Mouse (Mus musculus) gastrocnemius, postnatal 14 days (tissue): ENCODE data around the gene Mapkbp1. TPM values are rescaled to one million over a fixed set of nuclear protein-coding genes. Genes with fewer than 3 reads are reported as not detected.

Experiments used
- DNase-seq: peaks from one replicate; pipeline ENCODE4 v3.0.0; 2021; ENCODE audit warnings: mixed read lengths
- intact Hi-C: fragments of 180-260 bp; cut with DNase I; formaldehyde crosslinking; loops from one replicate; pipeline ENCODE4 v1.15.1; 2025; ENCODE audit warnings: low total_unique reads
- long read RNA-seq, 2 experiments: library from polyadenylated mRNA; stranded (forward); transcript quantifications; one replicate each; pipeline ENCODE4 v2.0.0; 2021
- total RNA-seq, 2 experiments: library from RNA; stranded (reverse); gene quantifications; 2 replicates each; pipeline ENCODE4 v1.2.3; 2021

Mapkbp1 gene
- total RNA-seq: 1 to 10 TPM; 6.5 to 6.7 TPM
- long read RNA-seq, experiment 1: 0 reads
- long read RNA-seq, experiment 2: 0 reads

DNA sequence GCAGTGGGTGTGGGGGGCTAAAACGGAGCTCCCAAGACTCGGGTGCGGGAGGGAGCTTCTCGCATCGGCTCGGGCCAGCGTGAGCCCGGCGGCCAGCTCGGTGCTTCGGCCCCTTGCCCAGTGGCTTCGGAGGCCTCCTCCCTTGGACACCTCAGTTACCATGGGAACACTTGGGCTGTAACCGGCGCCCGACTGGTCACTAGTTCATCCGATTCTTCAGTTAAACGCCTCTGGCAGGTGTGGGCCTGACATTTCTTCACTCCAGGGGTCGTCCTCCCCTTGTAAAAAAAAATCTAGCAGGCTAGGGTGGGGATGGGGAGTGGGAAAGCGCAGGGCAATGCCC is at the start of gene Mapkbp1:
Gene Mapkbp1, plus strand, starts transcription at position 163 of the 343 bp plus-strand sequence.
- intact Hi-C loops: no loop called here
- no peak for DNase-seq

- intact Hi-C loops: loop anchor here (2.0 kb wide), 1 partner anchor 40 kb away; no protein-coding TSS in a partner anchor
- DNase-seq: peak; percentile 22
Observed at GRCm38 (mm10) chr2:119970571-119970970, 1.9 kb upstream of the Mapkbp1 start.

DNA sequence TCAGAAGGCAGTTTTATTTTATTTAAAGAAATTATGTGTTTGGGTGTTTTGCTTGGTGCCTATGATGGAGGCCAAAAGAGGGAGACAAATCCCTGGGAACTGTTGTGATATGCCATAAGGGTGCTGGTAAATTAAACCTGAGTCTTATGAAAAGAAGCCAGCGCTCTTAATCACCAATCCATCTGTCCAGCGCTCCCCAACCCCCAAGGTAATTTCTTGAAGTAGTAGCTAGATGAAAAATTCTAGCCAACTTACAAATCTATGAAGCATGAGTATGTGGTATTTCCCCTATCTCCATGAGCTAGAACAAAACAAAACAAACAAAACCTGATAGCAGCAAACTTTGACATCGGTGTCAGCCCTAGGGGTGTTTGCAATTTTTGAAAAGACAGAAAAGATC is 1.2 kb upstream of the Mapkbp1 start:
- no peak for DNase-seq
- intact Hi-C loops: loop anchor here (2.0 kb wide), 1 partner anchor 39 kb away; no protein-coding TSS in a partner anchor

- intact Hi-C loops: loop anchor here (2.0 kb wide), 1 partner anchor 39 kb away; no protein-coding TSS in a partner anchor
- DNase-seq: peak; percentile 97
Observed at GRCm38 (mm10) chr2:119971837-119972536, 512 bp upstream of the Mapkbp1 start.

DNA sequence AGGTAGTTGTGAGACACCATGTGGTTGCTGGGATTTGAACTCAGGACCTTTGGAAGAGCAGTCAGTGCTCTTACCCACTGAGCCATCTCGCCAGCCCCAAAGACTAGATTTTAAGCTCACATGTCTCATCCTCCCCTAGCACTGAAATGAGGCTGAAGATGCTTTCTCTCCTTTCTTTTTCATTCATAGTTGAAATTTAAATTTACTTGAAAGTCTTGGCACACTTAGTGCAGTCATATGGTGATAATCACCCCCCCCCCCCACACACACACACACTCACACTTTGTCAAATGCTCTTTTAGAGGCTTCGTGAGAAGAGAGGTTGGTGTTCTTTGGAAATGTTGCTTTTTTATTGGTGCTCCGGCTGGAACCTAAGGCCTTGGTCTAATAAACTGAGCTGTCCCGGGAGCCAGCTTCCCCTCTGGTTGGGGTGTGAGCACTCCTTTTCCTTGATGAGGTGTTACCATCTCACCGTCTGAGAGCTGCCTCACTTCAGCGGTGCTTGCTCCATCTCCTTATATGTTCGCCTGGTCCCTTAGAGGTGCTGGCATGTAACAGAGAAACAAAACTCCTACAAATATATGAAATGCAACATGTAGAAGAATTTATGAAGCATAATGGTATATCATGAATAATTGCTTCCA is 8.0 kb downstream of the Mapkbp1 start:
- intact Hi-C loops: no loop called here
- no peak for DNase-seq

DNA sequence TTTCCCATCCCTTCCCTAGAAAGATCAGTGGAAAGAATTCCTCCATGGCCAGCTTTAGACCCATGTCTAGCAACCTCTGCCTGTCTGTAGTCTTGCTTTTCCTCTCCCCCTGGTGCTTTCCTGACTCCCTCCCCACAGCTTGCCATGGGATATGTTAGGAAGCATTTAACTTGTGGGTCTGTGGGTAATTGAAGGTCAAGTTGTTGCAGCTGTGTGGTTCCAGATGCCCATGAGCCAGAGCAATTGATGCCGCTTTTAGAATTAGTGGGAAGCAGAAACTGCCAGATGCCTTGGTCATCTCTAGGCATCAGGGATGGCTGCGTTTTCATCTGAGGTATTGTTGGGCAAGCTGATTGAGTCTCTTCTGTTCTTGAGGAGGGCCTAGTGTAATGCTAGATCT is 9.1 kb downstream of the Mapkbp1 start:
- intact Hi-C loops: no loop called here

DNA sequence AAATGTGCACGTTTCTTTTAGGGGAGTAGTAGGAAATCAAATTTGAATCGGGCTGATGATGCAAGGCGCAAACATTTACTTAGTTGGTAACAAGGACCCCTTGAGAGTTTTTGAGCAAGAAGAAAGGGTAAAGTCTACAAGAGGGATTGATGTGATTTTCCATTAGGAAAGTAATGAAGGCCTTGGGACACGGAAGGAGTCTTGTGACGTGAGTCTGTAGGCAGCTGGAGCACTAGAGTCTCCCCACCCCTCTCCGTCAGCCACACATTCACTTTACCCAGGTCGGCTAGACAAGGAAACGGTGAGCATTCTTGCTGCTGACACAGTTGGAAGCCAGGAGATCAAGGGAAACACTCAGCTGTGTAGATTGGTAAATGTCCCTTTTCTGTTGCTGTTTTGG is 13.4 kb downstream of the Mapkbp1 start:
- intact Hi-C loops: no loop called here

More for the DNA sequence above, 9.1 kb downstream of the Mapkbp1 start:
- DNase-seq: no peak

DNA sequence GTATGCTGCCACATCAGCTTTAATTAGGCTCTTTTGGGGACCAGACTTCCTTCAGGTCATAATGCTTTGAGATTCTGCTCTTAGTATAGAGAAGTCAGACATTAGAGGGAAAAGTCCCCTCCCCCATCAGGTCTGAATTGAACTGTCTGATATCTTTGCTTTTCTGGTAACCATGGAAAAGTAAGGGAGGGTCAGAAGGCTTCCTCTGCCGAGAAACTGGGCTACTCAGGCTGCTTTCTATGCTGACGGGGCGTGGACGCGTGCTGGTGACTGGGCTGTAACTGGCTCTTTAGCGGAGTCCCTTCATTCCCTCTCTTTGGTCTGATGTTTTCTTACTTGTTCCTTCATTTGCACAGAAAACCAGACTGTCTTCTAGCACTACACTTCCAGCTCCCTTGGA is 13.9 kb downstream of the Mapkbp1 start:
- intact Hi-C loops: no loop called here
- DNase-seq: no peak

More for the DNA sequence above, 13.4 kb downstream of the Mapkbp1 start:
- no peak for DNase-seq

GRCm38 (mm10) chr2:119987441-119987840 is 14.9 kb downstream of the Mapkbp1 start:
- intact Hi-C loops: no loop called here
- no peak for DNase-seq

- no peak for DNase-seq
- intact Hi-C loops: no loop called here
Observed at GRCm38 (mm10) chr2:119988952-119989351, 16.5 kb downstream of the Mapkbp1 start.

DNA sequence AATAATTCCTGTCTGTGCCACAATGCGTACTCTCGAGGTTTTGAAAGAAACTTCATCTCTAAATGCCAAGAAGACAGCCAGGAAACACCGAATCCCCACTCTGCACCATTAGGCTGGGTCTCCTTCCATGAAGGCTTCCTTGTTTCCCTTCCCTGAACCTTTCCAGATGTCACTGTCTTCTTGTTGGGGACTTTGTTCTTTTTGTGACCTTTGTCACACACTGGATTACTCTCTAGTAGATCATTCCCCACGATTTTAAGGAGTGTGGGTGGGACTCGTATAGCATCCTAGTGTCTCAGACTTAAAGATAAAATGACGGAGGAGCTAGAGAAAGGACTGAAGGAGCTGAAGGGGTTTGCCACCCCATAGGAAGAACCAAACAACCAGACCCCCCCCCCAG is 18.4 kb downstream of the Mapkbp1 start:
- intact Hi-C loops: no loop called here
- DNase-seq: no peak

GRCm38 (mm10) chr2:119992349-119992748 is 19.9 kb downstream of the Mapkbp1 start:
- intact Hi-C loops: no loop called here
- peak; percentile 32 for DNase-seq

- DNase-seq: no peak
- intact Hi-C loops: no loop called here
Observed at GRCm38 (mm10) chr2:119993515-119993914, 21.0 kb downstream of the Mapkbp1 start.

GRCm38 (mm10) chr2:119994839-119995238 is 22.3 kb downstream of the Mapkbp1 start:
- DNase-seq: no peak

DNA sequence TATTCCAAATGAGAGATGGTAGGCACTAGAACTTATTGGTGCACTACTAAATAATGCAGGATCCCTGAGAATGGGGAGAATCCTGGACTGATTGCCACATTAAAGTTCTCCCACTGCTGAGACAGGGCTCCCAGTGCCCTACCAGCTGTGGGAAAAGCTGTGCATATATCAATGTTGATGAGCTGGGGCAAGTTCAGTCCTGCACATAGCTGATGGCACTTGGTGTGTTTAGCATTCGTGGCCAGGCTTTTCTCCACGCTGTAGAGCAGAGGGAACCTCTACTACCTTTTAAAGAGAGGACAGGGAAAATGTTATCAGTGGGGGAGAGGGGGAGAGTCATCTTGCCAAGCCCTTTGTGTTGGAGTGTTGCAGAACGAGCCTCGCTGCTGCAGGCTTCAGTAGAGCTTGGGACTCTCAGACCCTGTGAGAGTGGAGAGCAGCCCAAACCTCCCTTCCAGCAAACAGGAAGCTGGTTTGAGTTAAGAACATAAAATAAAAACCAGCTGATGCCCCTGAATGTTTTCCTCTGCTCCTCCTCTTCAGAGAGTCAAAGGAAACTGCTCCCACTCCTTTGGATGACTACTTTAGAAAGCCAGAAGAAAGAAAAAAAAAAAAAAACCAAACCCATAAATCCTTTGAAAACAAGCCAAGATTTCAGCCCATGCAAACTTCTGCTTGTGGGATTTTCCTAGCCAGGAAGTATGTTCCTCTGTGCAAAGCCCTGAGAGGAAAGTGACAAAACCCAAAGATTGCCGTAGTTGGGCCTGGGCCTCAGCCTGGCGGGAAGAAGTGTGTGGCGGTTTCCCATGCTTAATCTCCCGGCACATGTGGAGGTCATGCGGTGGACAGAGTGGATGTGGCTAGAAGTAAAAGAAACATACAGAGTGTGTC is 23.1 kb downstream of the Mapkbp1 start:
- DNase-seq: no peak
- intact Hi-C loops: no loop called here

More at GRCm38 (mm10) chr2:119994839-119995238, 22.3 kb downstream of the Mapkbp1 start:
- intact Hi-C loops: no loop called here

DNA sequence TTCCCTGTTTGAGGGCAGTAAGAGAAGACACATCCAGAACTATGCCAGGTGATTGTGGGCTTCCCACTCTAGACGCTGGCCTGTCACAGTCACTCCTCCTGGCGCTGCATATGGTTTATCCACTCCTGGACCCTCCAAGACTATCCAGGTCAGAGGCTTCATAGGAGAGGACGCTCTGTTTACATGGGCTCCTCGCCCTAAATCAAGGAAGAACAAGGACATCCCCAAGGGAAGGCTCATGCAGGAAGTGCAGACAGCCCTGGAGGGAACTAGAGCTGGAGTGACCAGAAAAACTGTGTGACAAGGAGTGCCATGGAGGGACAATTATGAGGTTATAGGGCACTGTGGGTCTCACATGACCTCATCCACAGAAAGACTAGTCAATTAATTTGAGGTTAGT is 24.9 kb downstream of the Mapkbp1 start:
- DNase-seq: no peak
- intact Hi-C loops: no loop called here

- intact Hi-C loops: no loop called here
- no peak for DNase-seq
Observed at GRCm38 (mm10) chr2:119999731-120000130, 27.2 kb downstream of the Mapkbp1 start.

- intact Hi-C loops: no loop called here
- DNase-seq: no peak
Observed at GRCm38 (mm10) chr2:120000882-120001584, 28.5 kb downstream of the Mapkbp1 start.

DNA sequence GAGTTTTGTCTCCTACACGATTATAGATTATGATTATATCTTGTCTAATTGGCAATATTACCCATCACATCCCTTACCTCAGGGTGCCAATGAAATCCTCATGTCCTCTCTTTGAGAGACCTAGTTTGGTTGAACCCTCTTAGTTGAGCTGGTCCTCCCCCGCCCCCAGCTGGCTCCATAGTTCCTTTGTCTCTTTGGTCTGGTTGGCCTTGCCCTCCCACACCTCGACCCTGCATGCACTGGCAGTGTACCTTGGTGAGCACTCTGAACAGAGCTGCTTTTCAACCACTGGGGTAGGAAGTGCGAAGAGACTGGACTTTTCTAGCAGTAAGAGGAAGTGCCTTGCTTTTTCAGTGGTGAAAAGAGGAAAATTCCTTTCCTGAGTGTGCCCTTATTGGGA is 29.5 kb downstream of the Mapkbp1 start:
- intact Hi-C loops: no loop called here
- no peak for DNase-seq
